Mouse (Mus musculus) heart, embryonic 13.5 days (tissue): ENCODE results near the gene Rps7. TPM values are rescaled to one million over a fixed set of nuclear protein-coding genes. Genes with fewer than 3 reads are reported as not detected.

Experiments used
- ATAC-seq: fragments of 200-750 bp; cut with Nextera tagmentation; 2 replicates; pipeline ENCODE4 v1.8.0; 2017; ENCODE audit warnings: moderate TSS enrichment; ENCODE audit not compliant: insufficient number of reproducible peaks, low FRiP score, low TSS enrichment; ENCODE audit errors: extremely low read depth
- H3K27ac ChIP-seq: fragments of 300-500 bp; sonication (generic); replicated peaks from 2 replicates; pipeline ENCODE4 v1.5.1; 2015; ENCODE audit warnings: moderate library complexity, mild to moderate bottlenecking, inconsistent platforms
- H3K27me3 ChIP-seq: fragments of 300-500 bp; sonication (generic); replicated peaks from 2 replicates; pipeline ENCODE4 v1.6.1; 2015; ENCODE audit warnings: mild to moderate bottlenecking, inconsistent platforms
- H3K36me3 ChIP-seq: fragments of 300-500 bp; sonication (generic); 2 replicates; pipeline ENCODE4 v1.6.1; 2015; ENCODE audit warnings: mild to moderate bottlenecking, inconsistent platforms
- H3K4me1 ChIP-seq: fragments of 300-500 bp; sonication (generic); 2 replicates; pipeline ENCODE4 v1.6.1; 2015; ENCODE audit warnings: inconsistent platforms
- H3K4me2 ChIP-seq: fragments of 300-500 bp; sonication (generic); 2 replicates; pipeline ENCODE4 v1.6.1; 2015; ENCODE audit warnings: inconsistent platforms, mild to moderate bottlenecking, moderate library complexity
- H3K4me3 ChIP-seq: fragments of 300-500 bp; sonication (generic); 2 replicates; pipeline ENCODE4 v1.5.1; 2015; ENCODE audit warnings: moderate library complexity, mild to moderate bottlenecking, inconsistent platforms
- H3K9ac ChIP-seq: fragments of 300-500 bp; sonication (generic); 2 replicates; pipeline ENCODE4 v1.6.1; 2015; ENCODE audit warnings: inconsistent platforms, mild to moderate bottlenecking, moderate library complexity
- H3K9me3 ChIP-seq: fragments of 300-500 bp; sonication (generic); 2 replicates; pipeline ENCODE4 v1.6.1; 2016; ENCODE audit warnings: inconsistent platforms
- WGBS: fragments of 180-500 bp; shearing (Covaris S2); methylation state at CpG from one replicate; pipeline ENCODE4 v1.1.7; 2015; ENCODE audit warnings: mixed read lengths; 5-methylcytosine and 5-hydroxymethylcytosine counted together
- polyA plus RNA-seq: library from polyadenylated mRNA; unstranded; fragments of >200 nt; fragmentation: Nextera tagmentation; extraction: Ambion mirVana; gene quantifications from 2 replicates; pipeline ENCODE4 v1.2.1, GENCODE M21; 2015

Rps7 gene
- polyA plus RNA-seq, 1 experiment from 2014 or later: 394 TPM

DNA sequence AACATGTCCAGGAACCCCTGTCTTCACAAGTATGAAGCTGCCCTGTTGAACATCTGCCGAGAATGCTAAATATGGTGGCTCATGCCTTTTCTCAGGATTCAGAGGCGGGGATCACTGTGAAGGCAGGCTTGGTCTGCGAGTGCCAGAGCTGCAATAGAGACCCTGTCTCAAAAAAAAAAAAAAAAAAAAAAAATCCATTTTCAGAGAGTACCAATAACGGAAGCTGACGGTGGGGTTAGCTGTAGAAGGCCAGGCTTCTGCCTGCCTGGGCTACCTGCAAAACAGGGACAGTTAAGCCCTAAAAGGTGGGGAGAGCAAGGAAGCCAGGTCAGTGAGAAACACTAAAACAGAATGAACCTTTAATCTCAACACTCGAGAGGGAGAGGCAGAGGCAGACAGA lies 790 bp upstream of the Rps7 start:
- peaks cover 24% of the 10 kb centered on the region for H3K4me1 ChIP-seq
- WGBS: 77% methylated on average over 6 of the region's 6 CpGs
- no peaks in the 10 kb centered on the region for H3K27me3 ChIP-seq
- peak overlapping the region; percentile 81; the same call in 1 of the 2 replicates for H3K9ac ChIP-seq
- peak overlapping the region; percentile 85 for H3K4me3 ChIP-seq
- H3K36me3 ChIP-seq: peaks cover 32% of the 10 kb centered on the region
- no peak for ATAC-seq
- no peaks in the 10 kb centered on the region for H3K9me3 ChIP-seq
- H3K4me2 ChIP-seq: peak overlapping the region; percentile 87
- H3K27ac ChIP-seq: no peak overlapping the region

DNA sequence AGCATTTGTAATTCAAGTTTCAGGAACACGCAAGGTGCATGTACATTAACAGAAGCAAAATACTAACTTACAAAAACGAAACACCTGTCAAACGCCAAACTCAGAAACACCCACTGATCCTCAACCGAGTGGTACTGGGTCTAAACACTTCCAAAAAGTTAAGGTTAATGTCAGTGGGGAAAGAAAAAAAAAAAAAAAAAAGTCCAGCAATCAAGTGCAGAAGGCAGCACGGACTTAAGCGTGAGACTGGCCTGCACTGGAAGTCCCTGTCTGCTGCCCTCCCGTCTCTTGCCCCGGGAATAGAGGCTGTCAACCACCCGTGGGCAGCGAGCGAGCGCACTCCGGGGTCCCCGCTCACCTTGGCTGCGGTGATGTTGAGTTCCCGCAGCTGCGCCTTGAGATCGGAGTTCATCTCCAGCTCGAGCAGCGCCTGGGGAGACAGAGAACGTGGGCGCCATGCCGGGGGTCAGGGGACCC lies 657 bp downstream of the Rps7 start:
- peak overlapping the region; percentile 97 for H3K9ac ChIP-seq
- peak overlapping the region; percentile 85 for H3K4me3 ChIP-seq
- 0 out of 2 replicates have a peak, but pooled peaks have one; percentile 6 for ATAC-seq
- peak overlapping the region; percentile 87 for H3K27ac ChIP-seq
- H3K27me3 ChIP-seq: no peaks in the 10 kb centered on the region
- H3K4me2 ChIP-seq: peak overlapping the region; percentile 87
- no peaks in the 10 kb centered on the region for H3K9me3 ChIP-seq
- H3K4me1 ChIP-seq: peaks cover 24% of the 10 kb centered on the region
- WGBS: 1% methylated on average over 23 of the region's 23 CpGs
- peaks cover 47% of the 10 kb centered on the region for H3K36me3 ChIP-seq

DNA sequence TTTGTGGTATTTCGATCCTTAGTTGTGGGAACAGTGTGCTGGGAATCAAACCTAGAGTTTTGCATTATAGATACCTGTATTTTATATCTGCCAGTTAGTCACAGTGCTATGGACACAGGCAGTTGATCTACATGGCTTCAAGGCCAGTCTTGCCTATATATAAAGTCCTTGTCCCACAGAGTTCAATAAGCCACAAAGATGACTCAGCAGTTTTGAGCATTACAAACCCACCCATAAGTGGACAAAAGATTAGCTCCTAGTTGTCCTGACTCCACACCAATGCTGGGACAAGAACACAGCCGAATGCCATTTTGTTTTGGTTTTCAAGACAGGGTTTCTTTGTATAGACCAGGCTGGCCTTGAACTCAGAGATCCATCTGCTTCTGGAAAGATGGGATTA lies 7.3 kb downstream of the Rps7 start:
- no peak overlapping the region for H3K9ac ChIP-seq
- H3K4me1 ChIP-seq: peaks cover 22% of the 10 kb centered on the region
- H3K4me3 ChIP-seq: no peak overlapping the region
- WGBS: 91% methylated on average over 2 of the region's 2 CpGs
- no peak overlapping the region for H3K27ac ChIP-seq
- no peaks in the 10 kb centered on the region for H3K27me3 ChIP-seq
- H3K36me3 ChIP-seq: peaks cover 58% of the 10 kb centered on the region
- no peak overlapping the region for H3K4me2 ChIP-seq
- no peaks in the 10 kb centered on the region for H3K9me3 ChIP-seq
- ATAC-seq: no peak

DNA sequence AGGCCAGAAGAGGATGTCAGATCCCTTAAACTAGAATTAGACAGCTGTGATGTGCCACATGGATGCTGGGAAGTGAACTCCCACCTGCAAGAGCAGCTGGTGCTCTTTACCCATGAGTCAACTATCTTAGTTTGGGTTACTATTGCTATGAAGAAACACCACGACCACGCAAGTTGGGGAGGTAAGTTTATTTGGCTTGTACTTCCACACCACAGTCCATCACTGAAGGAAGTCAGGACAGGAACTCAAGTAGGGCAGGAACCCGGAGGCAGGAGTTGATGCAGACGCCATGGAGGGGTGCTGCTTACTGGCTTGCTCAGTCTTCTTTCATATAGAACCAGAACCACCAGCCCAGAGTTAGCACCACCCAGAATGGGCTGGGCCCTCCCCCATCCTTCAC lies 8.7 kb downstream of the Rps7 start:
- WGBS: 59% methylated on average over 4 of the region's 4 CpGs
- ATAC-seq: no peak
- no peaks in the 10 kb centered on the region for H3K27me3 ChIP-seq
- no peak overlapping the region for H3K4me2 ChIP-seq
- peaks cover 23% of the 10 kb centered on the region for H3K4me1 ChIP-seq
- H3K9me3 ChIP-seq: no peaks in the 10 kb centered on the region
- H3K9ac ChIP-seq: no peak overlapping the region
- no peak overlapping the region for H3K27ac ChIP-seq
- H3K4me3 ChIP-seq: no peak overlapping the region
- H3K36me3 ChIP-seq: peaks cover 45% of the 10 kb centered on the region

DNA sequence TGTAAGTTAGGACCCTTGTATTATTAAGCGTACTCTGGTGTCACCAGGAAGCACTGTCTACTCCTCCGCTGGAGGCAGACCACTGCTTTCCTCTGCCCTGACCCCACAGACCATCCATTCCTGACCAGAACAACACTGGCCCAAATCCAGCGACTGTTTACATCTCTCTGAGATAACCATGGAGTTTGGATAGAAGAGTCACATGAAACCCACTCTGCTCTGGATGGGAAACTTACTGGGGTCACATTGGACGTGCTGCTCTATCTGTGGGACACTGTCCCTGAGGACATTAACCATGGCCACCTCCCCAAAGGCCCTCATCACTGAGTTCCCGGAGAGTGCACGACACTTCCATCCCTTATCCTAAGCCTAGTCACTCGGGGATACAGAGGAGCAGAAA lies 10.3 kb downstream of the Rps7 start:
- Histone ChIP-seq H3K27ac (no peak overlapping the region), H3K4me2 (no peak overlapping the region), H3K4me1 (peaks cover 37% of the 10 kb centered on the region), H3K9ac (no peak overlapping the region), H3K9me3 (no peaks in the 10 kb centered on the region), H3K27me3 (no peaks in the 10 kb centered on the region), H3K4me3 (no peak overlapping the region), H3K36me3 (peaks cover 28% of the 10 kb centered on the region)
- no peak for ATAC-seq
- WGBS: 58% methylated on average over 7 of the region's 7 CpGs

DNA sequence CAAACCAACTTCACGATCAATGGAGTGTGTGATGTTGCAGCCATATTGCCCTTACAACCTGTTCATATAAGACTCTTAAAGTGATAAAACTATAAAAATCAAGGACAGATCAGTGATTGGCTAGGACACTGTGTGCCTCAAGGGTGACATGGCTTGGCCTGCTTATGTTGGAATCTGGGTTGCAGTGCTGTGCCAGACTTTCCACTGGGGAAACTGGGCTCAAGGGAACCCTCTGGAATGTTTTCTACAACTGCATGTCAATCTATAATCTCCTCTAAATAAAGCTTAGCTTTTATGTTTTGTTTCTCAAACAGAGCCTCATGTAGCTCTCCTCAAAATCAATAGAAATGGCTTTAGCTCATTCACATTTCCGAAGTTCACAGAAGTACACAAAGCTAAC lies 11.5 kb downstream of the Rps7 start:
- Histone ChIP-seq H3K27ac (no peak overlapping the region), H3K4me3 (no peak overlapping the region), H3K9me3 (no peaks in the 10 kb centered on the region), H3K27me3 (no peaks in the 10 kb centered on the region), H3K4me1 (peaks cover 37% of the 10 kb centered on the region), H3K36me3 (peaks cover 16% of the 10 kb centered on the region), H3K4me2 (no peak overlapping the region), H3K9ac (no peak overlapping the region)
- WGBS: 75% methylated on average over 2 of the region's 2 CpGs
- ATAC-seq: no peak

DNA sequence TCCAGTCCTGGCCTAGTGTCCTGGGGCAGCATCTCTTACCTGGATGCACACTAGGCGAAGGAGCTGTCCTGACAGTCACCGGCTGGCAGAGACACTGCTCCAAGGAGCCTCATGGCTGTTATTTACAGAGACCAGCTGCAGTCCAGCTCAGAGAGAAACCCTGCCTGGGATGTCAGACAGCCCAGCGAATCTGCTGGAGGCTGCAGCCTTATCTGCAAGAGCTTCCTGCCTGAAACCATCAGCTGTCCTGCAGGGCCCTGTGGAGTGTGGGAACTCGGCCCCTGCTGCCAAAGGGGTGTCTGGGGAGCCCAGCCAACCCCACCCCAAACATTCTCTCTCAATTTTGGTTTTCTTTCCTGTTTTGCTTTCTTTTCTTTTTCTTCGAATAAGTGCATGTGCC lies 12.6 kb downstream of the Rps7 start, which contains the start of gene Colec11:
Colec11 (minus strand) TSS at position 183 of the 400 bp plus-strand sequence.
- Histone ChIP-seq H3K9ac (peak within 1 kb of the TSS; percentile 58; the same call in 1 of the 2 replicates), H3K27ac (peak within 1 kb of the TSS; percentile 69), H3K4me2 (peak within 1 kb of the TSS; percentile 62), H3K4me3 (0 out of 2 replicates have a peak within 1 kb of the TSS, but pooled peaks have one; percentile 20), H3K4me1 (peaks cover 37% of the 10 kb centered on the region), H3K27me3 (no peaks in the 10 kb centered on the region), H3K36me3 (peaks cover 6% of the 10 kb centered on the region), H3K9me3 (no peaks in the 10 kb centered on the region)
- no peak for ATAC-seq
- WGBS: 10% methylated on average over 5 of the region's 5 CpGs

DNA sequence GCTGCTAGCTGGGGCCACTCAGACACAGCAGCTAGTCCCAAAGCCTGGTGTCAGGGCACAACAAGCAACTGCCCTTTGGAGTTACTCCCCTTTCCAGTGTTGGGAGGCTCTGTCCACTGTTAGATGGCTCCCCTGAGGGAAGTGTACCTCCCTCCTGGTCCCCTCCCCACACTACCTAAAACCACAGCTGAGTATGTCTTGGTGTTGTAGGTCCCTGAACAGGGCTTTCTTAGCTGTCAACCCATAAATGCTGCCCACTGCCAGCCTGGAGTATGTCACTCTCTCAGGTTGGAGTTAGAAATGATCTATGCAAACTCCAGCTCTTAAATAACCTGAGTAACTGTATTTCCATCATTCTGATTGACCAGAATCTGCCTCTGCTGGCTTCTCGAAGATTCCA lies 13.1 kb downstream of the Rps7 start:
- Histone ChIP-seq H3K9me3 (no peaks in the 10 kb centered on the region), H3K4me3 (0 out of 2 replicates have a peak overlapping the region, but pooled peaks have one; percentile 20), H3K4me2 (peak overlapping the region; percentile 62), H3K27ac (peak overlapping the region; percentile 69), H3K4me1 (peaks cover 37% of the 10 kb centered on the region), H3K9ac (peak overlapping the region; percentile 58; the same call in 1 of the 2 replicates), H3K36me3 (peaks cover under 1% of the 10 kb centered on the region; the same call in 1 of the 2 replicates), H3K27me3 (no peaks in the 10 kb centered on the region)
- no peak for ATAC-seq
- 45% methylated on average over 1 of the region's 1 CpGs for WGBS

DNA sequence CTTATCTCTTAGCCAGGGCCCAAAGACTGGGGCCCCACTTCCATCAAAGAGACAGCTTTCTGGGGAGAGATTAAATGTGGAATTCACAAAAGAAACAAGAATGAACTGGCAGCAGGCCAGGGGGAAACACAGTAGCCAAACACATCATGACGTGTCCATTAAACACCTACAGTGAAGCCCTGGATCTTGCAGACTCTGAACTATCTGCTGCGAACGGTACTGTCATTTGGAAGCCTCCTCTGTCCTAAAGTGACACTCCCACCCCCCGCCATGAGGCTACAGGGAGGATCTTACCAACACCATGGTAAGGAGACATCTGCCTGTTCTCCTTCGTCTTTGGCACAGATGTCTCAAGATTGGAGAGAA lies 13.6 kb downstream of the Rps7 start:
- no peaks in the 10 kb centered on the region for H3K36me3 ChIP-seq
- H3K27ac ChIP-seq: peak overlapping the region; percentile 69
- H3K9ac ChIP-seq: peak overlapping the region; percentile 58
- peaks cover 37% of the 10 kb centered on the region for H3K4me1 ChIP-seq
- H3K9me3 ChIP-seq: no peaks in the 10 kb centered on the region
- peak overlapping the region; percentile 62 for H3K4me2 ChIP-seq
- ATAC-seq: no peak
- H3K27me3 ChIP-seq: no peaks in the 10 kb centered on the region
- H3K4me3 ChIP-seq: peak overlapping the region; percentile 24; the same call in 1 of the 2 replicates
- WGBS: 19% methylated on average over 5 of the region's 5 CpGs

DNA sequence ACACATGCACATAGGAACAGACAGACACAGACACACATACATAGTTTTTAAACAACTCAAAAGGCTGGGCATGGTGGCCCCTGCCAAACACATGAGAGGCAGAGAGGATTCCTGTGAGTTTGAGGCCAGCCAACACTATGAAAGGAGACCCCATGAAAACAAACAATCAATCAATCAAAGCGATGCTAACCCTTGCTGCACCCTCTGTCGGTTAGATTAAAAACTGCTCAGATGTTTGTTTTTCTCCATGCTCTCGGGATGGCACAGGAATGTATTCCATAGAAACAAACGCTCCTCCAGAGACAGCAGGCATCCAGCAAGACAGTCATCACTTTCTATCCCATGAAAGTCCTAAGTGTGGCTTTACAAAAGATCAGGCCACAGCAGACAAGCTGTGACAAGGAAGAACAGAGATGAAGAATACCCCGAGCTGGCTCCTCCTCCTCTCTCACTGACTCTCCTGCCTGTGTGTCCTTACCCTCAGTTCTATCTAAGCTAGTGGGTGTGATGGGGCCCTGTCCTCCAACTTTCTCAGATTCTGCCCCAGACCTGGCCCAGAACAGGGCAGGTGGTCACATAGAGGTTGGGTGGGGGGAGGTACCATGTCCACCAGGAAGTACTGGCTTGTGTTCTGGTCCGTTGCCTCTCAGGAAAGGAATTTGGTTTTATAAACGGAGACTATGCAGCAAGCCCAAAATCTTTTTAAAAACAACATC lies 14.1 kb downstream of the Rps7 start:
- Histone ChIP-seq H3K9me3 (no peaks in the 10 kb centered on the region), H3K36me3 (no peaks in the 10 kb centered on the region), H3K4me2 (peak overlapping the region; percentile 62), H3K9ac (peak overlapping the region; percentile 58), H3K27me3 (no peaks in the 10 kb centered on the region), H3K27ac (peak overlapping the region; percentile 69), H3K4me3 (peak overlapping the region; percentile 24), H3K4me1 (peaks cover 37% of the 10 kb centered on the region)
- 0 out of 2 replicates have a peak, but pooled peaks have one; percentile 34 for ATAC-seq
- WGBS: 10% methylated on average over 7 of the region's 7 CpGs

DNA sequence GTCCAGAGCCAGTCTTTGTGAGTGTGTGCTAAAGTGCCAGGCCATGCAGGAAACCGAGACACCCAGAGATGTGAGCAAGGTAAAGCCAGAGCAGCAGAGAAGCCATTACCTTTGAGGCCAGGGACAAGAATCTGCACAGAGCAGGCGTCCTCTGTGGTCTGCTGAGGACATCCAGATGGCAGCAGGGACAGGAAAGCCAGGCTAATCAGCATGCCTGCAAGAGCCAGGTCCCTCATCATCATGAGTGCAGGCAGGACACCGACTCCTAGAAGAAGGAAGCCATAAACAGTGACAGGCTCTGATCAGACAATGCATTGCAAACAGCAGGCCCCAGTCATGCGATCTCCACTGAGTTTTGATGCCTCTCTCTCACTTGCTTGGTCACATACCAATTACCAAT lies 18.5 kb downstream of the Rps7 start:
- Histone ChIP-seq H3K27me3 (no peaks in the 10 kb centered on the region), H3K9me3 (no peaks in the 10 kb centered on the region), H3K4me1 (peaks cover 18% of the 10 kb centered on the region), H3K9ac (no peak overlapping the region), H3K27ac (no peak overlapping the region), H3K4me3 (no peak overlapping the region), H3K4me2 (no peak overlapping the region), H3K36me3 (no peaks in the 10 kb centered on the region)
- 49% methylated on average over 4 of the region's 4 CpGs for WGBS
- no peak for ATAC-seq

DNA sequence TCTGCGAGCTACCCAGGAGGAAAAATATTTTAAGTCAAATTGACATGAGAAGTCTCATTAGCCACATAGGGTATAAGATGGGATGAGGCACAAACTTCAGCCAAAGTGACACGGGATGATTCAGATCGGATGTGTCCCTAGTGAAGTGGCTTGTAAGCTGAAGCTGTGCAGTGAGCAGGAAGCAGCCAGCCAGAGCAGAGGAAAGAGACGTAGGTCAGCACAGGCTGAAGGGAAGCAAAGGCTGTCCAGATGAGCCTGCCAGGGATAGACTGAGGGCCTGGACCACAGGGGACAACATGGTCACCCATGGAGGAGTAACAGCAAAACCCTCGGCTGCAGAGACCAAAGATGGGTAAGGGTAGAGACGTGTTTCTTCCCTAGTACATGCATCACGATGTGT lies 21.4 kb downstream of the Rps7 start:
- WGBS: 61% methylated on average over 7 of the region's 7 CpGs
- H3K4me3 ChIP-seq: no peak overlapping the region
- peaks cover 3% of the 10 kb centered on the region; the same call in 1 of the 2 replicates for H3K4me1 ChIP-seq

More for the DNA sequence above, 21.4 kb downstream of the Rps7 start:
- H3K4me2 ChIP-seq: no peak overlapping the region
- no peaks in the 10 kb centered on the region for H3K9me3 ChIP-seq
- no peaks in the 10 kb centered on the region for H3K27me3 ChIP-seq
- H3K36me3 ChIP-seq: no peaks in the 10 kb centered on the region
- no peak overlapping the region for H3K9ac ChIP-seq
- ATAC-seq: no peak
- H3K27ac ChIP-seq: no peak overlapping the region
